Mouse (Mus musculus) liver, embryonic 14.5 days (tissue): ENCODE results near the gene Xirp1.

Source experiments
- CTCF ChIP-seq: IDR thresholded peaks from 2 replicates; pipeline ENCODE4 v1.5.1; 2016; ENCODE audit warnings: antibody characterized with exemption, low read depth, control low read depth
- EP300 ChIP-seq: IDR thresholded peaks from 2 replicates; pipeline ENCODE4 v1.6.1; 2016; ENCODE audit warnings: antibody characterized with exemption, low read depth

- TF ChIP-seq CTCF (no peak), EP300 (no peak)
These were observed 32.1 kb downstream of the Xirp1 start for GRCm38 (mm10) chr9:119991310-119991709.
